Mouse (Mus musculus): ENCODE measurements around the gene Ccdc163. TPM values are rescaled to one million over a fixed set of nuclear protein-coding genes. Genes with fewer than 3 reads are reported as not detected.
"Not testable (repeated sequence)": the region's sequence is repeated elsewhere in the genome, so short reads cannot be mapped to it uniquely, and the experiment has no call there.

The Ccdc163 gene
- polyA plus RNA-seq, 1 experiment from 2014 or later, result 30.5 TPM

DNA sequence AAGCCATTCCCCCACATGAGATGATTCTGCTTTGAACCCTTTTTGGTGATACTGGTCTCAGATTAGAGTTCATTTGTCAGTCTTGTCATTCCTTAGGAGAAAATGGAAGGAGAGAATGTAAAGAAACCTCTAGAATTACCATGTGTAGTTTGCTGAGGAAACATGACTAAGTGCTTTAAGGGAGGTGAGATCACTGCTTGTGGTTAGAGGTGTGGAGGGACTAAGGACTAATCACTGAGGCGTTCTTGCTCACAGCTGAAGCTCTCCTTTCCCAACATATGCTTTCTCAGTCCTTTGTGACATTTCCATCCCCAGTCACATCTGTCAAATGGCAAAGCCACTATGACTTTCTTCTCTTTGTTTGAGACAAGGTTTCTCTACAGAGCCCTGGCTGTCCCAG, 30.5 kb upstream of the Ccdc163 start:
- H3K27me3 ChIP-seq, result no peaks in the 10 kb centered on the region
- ATAC-seq (no peak), DNase-seq (ENCODE audit: low read depth, low spot score) (no peak)
- ChIA-PET POLR2A (no interaction called here), CTCF (no interaction called here)
- in situ Hi-C loops (cut with MboI; ENCODE audit: low pct_unique_long_range_greater_than_20kb), result no loop called here
- no peak for TF ChIP-seq CTCF (IDR thresholded peaks at IDR 0.05)

- ChIA-PET CTCF (interaction anchor here (1.3 kb wide), 1 partner anchor 35 kb away, joined by 6 read pairs; no protein-coding TSS in a partner anchor), POLR2A (interaction anchor here (0.6 kb wide), 1 partner anchor 63 kb away, joined by 4 read pairs; no protein-coding TSS in a partner anchor)
- in situ Hi-C loops (cut with MboI; ENCODE audit: low pct_unique_long_range_greater_than_20kb), result no loop called here
- no peak for DNase-seq (ENCODE audit: low read depth, low spot score)
- TF ChIP-seq CTCF (IDR thresholded peaks at IDR 0.05), result no peak
- H3K27me3 ChIP-seq, result no peaks in the 10 kb centered on the region
- no peak for ATAC-seq
Observed at GRCm38 (mm10) chr4:116679141-116679540, 29.2 kb upstream of the Ccdc163 start.

GRCm38 (mm10) chr4:116680521-116680920, 27.8 kb upstream of the Ccdc163 start:
- DNase-seq (ENCODE audit: low read depth, low spot score); POLR2A ChIA-PET; H3K27me3 ChIP-seq; in situ Hi-C loops (cut with MboI; ENCODE audit: low pct_unique_long_range_greater_than_20kb); CTCF ChIA-PET; ATAC-seq: not testable (repeated sequence)

DNA sequence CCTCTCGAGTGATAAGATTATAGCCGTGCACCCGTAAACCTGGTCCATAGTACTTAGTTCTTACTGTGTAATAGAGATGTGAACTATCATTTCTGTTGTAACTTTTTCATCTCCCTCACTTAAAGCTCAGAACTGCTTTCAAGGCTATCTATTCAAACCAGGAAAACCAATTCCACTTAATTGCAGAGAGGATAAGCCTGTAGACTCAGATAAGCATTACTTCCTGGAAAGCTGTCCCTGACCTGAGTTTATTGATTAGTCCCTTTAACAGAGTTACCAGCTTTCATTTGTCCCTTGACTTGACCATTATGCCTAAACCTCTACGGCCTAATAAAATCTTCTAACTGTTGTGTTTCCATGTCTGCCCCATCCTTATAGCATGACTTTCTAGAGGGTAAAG, 24.4 kb upstream of the Ccdc163 start:
- DNase-seq (ENCODE audit: low read depth, low spot score), result no peak
- H3K27me3 ChIP-seq, result no peaks in the 10 kb centered on the region
- ATAC-seq, result no peak
- in situ Hi-C loops (cut with MboI; ENCODE audit: low pct_unique_long_range_greater_than_20kb), result no loop called here
- ChIA-PET POLR2A (no interaction called here), CTCF (no interaction called here)
- TF ChIP-seq CTCF (IDR thresholded peaks at IDR 0.05), result no peak

GRCm38 (mm10) chr4:116684665-116685064, 23.6 kb upstream of the Ccdc163 start:
- ATAC-seq (no peak), DNase-seq (ENCODE audit: low read depth, low spot score) (no peak)
- TF ChIP-seq CTCF (IDR thresholded peaks at IDR 0.05), result no peak
- CTCF ChIA-PET, result interaction anchor here (1.5 to 1.6 kb wide), 2 partner anchors 10 to 40 kb away, joined by 3 to 4 read pairs; no protein-coding TSS in a partner anchor
- POLR2A ChIA-PET, result interaction anchor here (1.3 to 1.7 kb wide), 2 partner anchors 24 to 33 kb away, joined by 4 to 6 read pairs; partner anchors contain the start of gene Akr1a1
- in situ Hi-C loops (cut with MboI; ENCODE audit: low pct_unique_long_range_greater_than_20kb), result no loop called here
- no peaks in the 10 kb centered on the region for H3K27me3 ChIP-seq

GRCm38 (mm10) chr4:116685402-116686061, 22.8 kb upstream of the Ccdc163 start, which contains the start of gene Prdx1:
Gene Prdx1, plus strand, starts transcription at chr4:116685544.
- ChIA-PET POLR2A (interaction anchor here (0.8 to 2.5 kb wide), 9 partner anchors 9 to 40 kb away, joined by 3 to 6 read pairs (median 4); partner anchors contain the start of genes Akr1a1 and Ccdc163), CTCF (interaction anchor here (0.8 to 1.6 kb wide), 5 partner anchors 9 to 103 kb away, joined by 3 to 4 read pairs (median 3); no protein-coding TSS in a partner anchor)
- in situ Hi-C loops (cut with MboI; ENCODE audit: low pct_unique_long_range_greater_than_20kb), result no loop called here
- no peaks in the 10 kb centered on the region for H3K27me3 ChIP-seq
- peak; percentile 58 for DNase-seq (ENCODE audit: low read depth, low spot score)
- peak; percentile 66 for ATAC-seq
- peak; percentile 64 for TF ChIP-seq CTCF (IDR thresholded peaks at IDR 0.05)

- no peaks in the 10 kb centered on the region for H3K27me3 ChIP-seq
- ChIA-PET CTCF (interaction anchor here (1.3 kb wide), 1 partner anchor 16 kb away, joined by 4 read pairs; no protein-coding TSS in a partner anchor), POLR2A (interaction anchor here (0.7 to 2.5 kb wide), 3 partner anchors 13 to 86 kb away, joined by 3 to 6 read pairs (median 3); no protein-coding TSS in a partner anchor)
- DNase-seq (ENCODE audit: low read depth, low spot score), result no peak
- TF ChIP-seq CTCF (IDR thresholded peaks at IDR 0.05), result no peak
- in situ Hi-C loops (cut with MboI; ENCODE audit: low pct_unique_long_range_greater_than_20kb), result no loop called here
- no peak for ATAC-seq
Observed at GRCm38 (mm10) chr4:116687041-116687440, 21.3 kb upstream of the Ccdc163 start.

DNA sequence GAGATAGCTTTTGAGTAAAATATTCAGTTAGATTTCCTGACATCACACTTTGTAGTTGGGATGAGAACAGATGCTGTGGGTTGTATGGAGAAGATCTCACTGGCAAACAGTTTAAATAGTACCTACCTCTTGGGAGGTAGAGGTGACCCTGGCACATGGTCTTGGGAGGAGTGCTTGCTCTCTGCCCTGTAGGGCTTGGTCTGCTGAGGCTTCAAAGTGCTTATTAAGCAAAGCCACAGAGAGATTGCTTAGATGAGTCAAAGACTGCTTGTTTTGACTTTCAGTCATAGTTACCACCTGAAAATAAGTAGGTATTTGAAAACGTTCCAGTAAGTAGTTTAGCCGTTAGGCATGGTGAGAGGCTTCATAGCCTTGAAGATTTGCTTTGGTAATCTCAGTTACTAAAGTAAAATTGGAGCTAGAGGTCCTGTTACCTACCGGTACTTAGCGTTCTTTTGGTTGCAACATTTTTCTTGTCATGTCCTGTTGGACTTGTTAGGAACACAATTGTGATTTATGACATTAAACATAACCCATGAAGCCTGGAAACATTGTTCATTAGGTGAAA, 18.9 kb upstream of the Ccdc163 start:
- DNase-seq (ENCODE audit: low read depth, low spot score), result no peak
- no peak for TF ChIP-seq CTCF (IDR thresholded peaks at IDR 0.05)

GRCm38 (mm10) chr4:116692146-116692545, 16.2 kb upstream of the Ccdc163 start:
- H3K27me3 ChIP-seq, result no peaks in the 10 kb centered on the region
- ATAC-seq (no peak), DNase-seq (ENCODE audit: low read depth, low spot score) (no peak)
- ChIA-PET POLR2A (no interaction called here), CTCF (interaction anchor here (1.0 kb wide), 1 partner anchor 11 kb away, joined by 3 read pairs; no protein-coding TSS in a partner anchor)
- in situ Hi-C loops (cut with MboI; ENCODE audit: low pct_unique_long_range_greater_than_20kb), result loop anchor here (10.0 kb wide), 1 partner anchor 47 kb away; no protein-coding TSS in a partner anchor
- TF ChIP-seq CTCF (IDR thresholded peaks at IDR 0.05), result no peak

More for the DNA sequence above, 18.9 kb upstream of the Ccdc163 start:
- ChIA-PET CTCF (interaction anchor here (0.9 to 1.3 kb wide), 2 partner anchors 9 to 14 kb away, joined by 3 to 5 read pairs; no protein-coding TSS in a partner anchor), POLR2A (interaction anchor here (1.4 kb wide), 1 partner anchor 37 kb away, joined by 3 read pairs; no protein-coding TSS in a partner anchor)
- in situ Hi-C loops (cut with MboI; ENCODE audit: low pct_unique_long_range_greater_than_20kb), result no loop called here
- no peaks in the 10 kb centered on the region for H3K27me3 ChIP-seq
- no peak for ATAC-seq

DNA sequence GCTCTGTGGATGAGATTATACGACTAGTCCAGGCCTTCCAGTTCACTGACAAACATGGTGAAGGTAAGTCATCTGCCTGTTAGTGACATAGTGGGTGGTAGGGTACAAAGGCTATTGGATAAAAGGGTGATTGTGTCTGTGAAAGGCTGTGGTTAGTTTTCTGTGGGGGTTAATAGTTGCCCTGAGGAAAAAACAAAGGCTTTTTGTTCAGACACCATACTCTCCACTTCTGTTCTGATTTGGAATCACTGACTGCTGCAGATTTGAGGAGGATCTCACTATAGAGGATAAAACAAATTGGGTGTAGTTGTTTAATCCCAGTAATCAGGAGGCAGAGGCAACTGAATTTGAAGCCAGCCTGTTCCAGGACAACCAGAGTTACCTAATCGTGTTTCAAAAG, 14.5 kb upstream of the Ccdc163 start:
- ChIA-PET POLR2A (no interaction called here), CTCF (interaction anchor here (0.7 to 1.0 kb wide), 2 partner anchors 9 to 14 kb away, joined by 3 read pairs; partner anchors contain the start of genes Ccdc163 and Mmachc)
- in situ Hi-C loops (cut with MboI; ENCODE audit: low pct_unique_long_range_greater_than_20kb), result loop anchor here (10.0 kb wide), 1 partner anchor 49 kb away; no protein-coding TSS in a partner anchor
- DNase-seq (ENCODE audit: low read depth, low spot score) (no peak), ATAC-seq (no peak)
- TF ChIP-seq CTCF (IDR thresholded peaks at IDR 0.05), result no peak
- H3K27me3 ChIP-seq, result no peaks in the 10 kb centered on the region

All from Patski (cell line).